Mouse (Mus musculus) liver, embryonic 15.5 days (tissue): ENCODE measurements around the gene Nat8. TPM values are rescaled to one million over a fixed set of nuclear protein-coding genes. Genes with fewer than 3 reads are reported as not detected.
"Not testable (repeated sequence)": the region's sequence is repeated elsewhere in the genome, so short reads cannot be mapped to it uniquely, and the experiment has no call there.

Source experiments
- ATAC-seq: fragments of 200-750 bp; cut with Nextera tagmentation; 2 replicates; pipeline ENCODE4 v1.8.0; 2017; ENCODE audit warnings: moderate number of reproducible peaks, mild to moderate bottlenecking, moderate library complexity; ENCODE audit not compliant: insufficient read depth
- H3K27ac ChIP-seq: fragments of 300-500 bp; sonication (generic); replicated peaks from 2 replicates; pipeline ENCODE4 v1.5.1; 2015; ENCODE audit warnings: mild to moderate bottlenecking, inconsistent platforms
- H3K27me3 ChIP-seq: fragments of 300-500 bp; sonication (generic); 2 replicates; pipeline ENCODE4 v1.6.1; 2015; ENCODE audit warnings: mild to moderate bottlenecking, inconsistent platforms
- H3K36me3 ChIP-seq: fragments of 300-500 bp; sonication (generic); replicated peaks from 2 replicates; pipeline ENCODE4 v1.6.1; 2015; ENCODE audit warnings: moderate library complexity, mild to moderate bottlenecking, inconsistent platforms
- H3K4me1 ChIP-seq: fragments of 300-500 bp; sonication (generic); replicated peaks from 2 replicates; pipeline ENCODE4 v1.6.1; 2015; ENCODE audit warnings: inconsistent platforms
- H3K4me2 ChIP-seq: fragments of 300-500 bp; sonication (generic); 2 replicates; pipeline ENCODE4 v1.6.1; 2015; ENCODE audit warnings: moderate library complexity, mild to moderate bottlenecking, inconsistent platforms
- H3K4me3 ChIP-seq: fragments of 300-500 bp; sonication (generic); replicated peaks from 2 replicates; pipeline ENCODE4 v1.5.1; 2015; ENCODE audit warnings: mild to moderate bottlenecking, inconsistent platforms
- H3K9ac ChIP-seq: fragments of 300-500 bp; sonication (generic); 2 replicates; pipeline ENCODE4 v1.6.1; 2015; ENCODE audit warnings: moderate library complexity, mild to moderate bottlenecking, inconsistent platforms
- H3K9me3 ChIP-seq: fragments of 300-500 bp; sonication (generic); replicated peaks from 2 replicates; pipeline ENCODE4 v1.6.1; 2016; ENCODE audit warnings: inconsistent platforms
- WGBS: fragments of 180-500 bp; shearing (Covaris S2); methylation state at CpG from one replicate; pipeline ENCODE4 v1.1.7; 2015; ENCODE audit warnings: mixed read lengths; ENCODE audit not compliant: insufficient replicate concordance; 5-methylcytosine and 5-hydroxymethylcytosine counted together
- polyA plus RNA-seq: library from polyadenylated mRNA; unstranded; fragments of >200 nt; fragmentation: Nextera tagmentation; extraction: Ambion mirVana; gene quantifications from 2 replicates; pipeline ENCODE4 v1.2.1, GENCODE M21; 2015

The Nat8 gene
- 0.08 TPM in 1 of 2 replicates, not detected in the other for polyA plus RNA-seq

GRCm38 (mm10) chr6:85831796-85832321 lies at the start of gene Nat8:
Nat8 (minus strand) TSS chr6:85832082.
- Histone ChIP-seq H3K4me3 (no peak within 1 kb of the TSS), H3K27ac (no peak within 1 kb of the TSS), H3K4me2 (no peak within 1 kb of the TSS), H3K9me3 (no peaks in the 10 kb centered on the region), H3K4me1 (no peaks in the 10 kb centered on the region), H3K9ac (no peak within 1 kb of the TSS), H3K27me3 (no peaks in the 10 kb centered on the region), H3K36me3 (no peaks in the 10 kb centered on the region)
- WGBS, result 45% methylated on average over 7 of the region's 7 CpGs
- no peak for ATAC-seq

- 67% methylated on average over 5 of the region's 5 CpGs for WGBS
- not testable (repeated sequence) for H3K27ac ChIP-seq, H3K9me3 ChIP-seq, H3K4me2 ChIP-seq, H3K27me3 ChIP-seq, H3K4me3 ChIP-seq, H3K9ac ChIP-seq, H3K36me3 ChIP-seq, ATAC-seq, H3K4me1 ChIP-seq
Measured at GRCm38 (mm10) chr6:85869006-85869405, 37.1 kb upstream of the Nat8 start, which contains the start of gene Nat8f2. Nat8f2 (minus strand) TSS chr6:85869158.

GRCm38 (mm10) chr6:85867726-85868690 lies 36.1 kb upstream of the Nat8 start:
- H3K4me3 ChIP-seq, result no peak overlapping the region
- H3K4me1 ChIP-seq, result no peaks in the 10 kb centered on the region
- H3K27me3 ChIP-seq, result no peaks in the 10 kb centered on the region
- no peak overlapping the region for H3K27ac ChIP-seq
- no peak overlapping the region for H3K4me2 ChIP-seq
- H3K9me3 ChIP-seq, result no peaks in the 10 kb centered on the region
- H3K36me3 ChIP-seq, result no peaks in the 10 kb centered on the region
- ATAC-seq, result no peak
- 43% methylated on average over 8 of the region's 8 CpGs for WGBS
- H3K9ac ChIP-seq, result no peak overlapping the region

- not testable (repeated sequence) for H3K36me3 ChIP-seq, H3K4me3 ChIP-seq, H3K4me1 ChIP-seq, H3K9me3 ChIP-seq, H3K27me3 ChIP-seq, ATAC-seq, H3K4me2 ChIP-seq, H3K9ac ChIP-seq, H3K27ac ChIP-seq
- 24% methylated on average over 1 of the region's 1 CpGs for WGBS
Measured at GRCm38 (mm10) chr6:85866995-85867394, 35.1 kb upstream of the Nat8 start.

GRCm38 (mm10) chr6:85866166-85866565 lies 34.3 kb upstream of the Nat8 start:
- ATAC-seq, H3K4me3 ChIP-seq, H3K4me2 ChIP-seq: not testable (repeated sequence)

GRCm38 (mm10) chr6:85864900-85865639 lies 33.2 kb upstream of the Nat8 start:
- H3K9ac ChIP-seq, H3K36me3 ChIP-seq, H3K27ac ChIP-seq, H3K4me2 ChIP-seq, H3K4me1 ChIP-seq, H3K4me3 ChIP-seq, H3K27me3 ChIP-seq, H3K9me3 ChIP-seq, ATAC-seq: not testable (repeated sequence)
- 45% methylated on average over 6 of the region's 7 CpGs for WGBS

More at GRCm38 (mm10) chr6:85866166-85866565, 34.3 kb upstream of the Nat8 start:
- WGBS, result 54% methylated on average over 3 of the region's 3 CpGs
- H3K9me3 ChIP-seq, H3K27ac ChIP-seq, H3K36me3 ChIP-seq, H3K9ac ChIP-seq, H3K4me1 ChIP-seq, H3K27me3 ChIP-seq: not testable (repeated sequence)

- Histone ChIP-seq H3K4me2 (no peak overlapping the region), H3K27me3 (no peaks in the 10 kb centered on the region), H3K27ac (no peak overlapping the region), H3K9ac (no peak overlapping the region), H3K36me3 (no peaks in the 10 kb centered on the region), H3K9me3 (no peaks in the 10 kb centered on the region), H3K4me1 (no peaks in the 10 kb centered on the region), H3K4me3 (no peak overlapping the region)
- no peak for ATAC-seq
- WGBS, result 55% methylated on average over 2 of the region's 2 CpGs
Measured at GRCm38 (mm10) chr6:85863840-85864239, 32.0 kb upstream of the Nat8 start.

- H3K27me3 ChIP-seq, result no peaks in the 10 kb centered on the region
- no peak overlapping the region for H3K4me2 ChIP-seq
- no peak overlapping the region for H3K9ac ChIP-seq
- 49% methylated on average over 2 of the region's 2 CpGs for WGBS
- ATAC-seq, result no peak
- no peak overlapping the region for H3K27ac ChIP-seq
- no peaks in the 10 kb centered on the region for H3K4me1 ChIP-seq
- H3K36me3 ChIP-seq, result no peaks in the 10 kb centered on the region
- H3K4me3 ChIP-seq, result no peak overlapping the region
- no peaks in the 10 kb centered on the region for H3K9me3 ChIP-seq
Measured at GRCm38 (mm10) chr6:85863136-85863535, 31.3 kb upstream of the Nat8 start.

- 52% methylated on average over 3 of the region's 3 CpGs for WGBS
- ATAC-seq, result no peak
- Histone ChIP-seq H3K27ac (no peak overlapping the region), H3K4me3 (no peak overlapping the region), H3K4me1 (no peaks in the 10 kb centered on the region), H3K9me3 (no peaks in the 10 kb centered on the region), H3K9ac (no peak overlapping the region), H3K4me2 (no peak overlapping the region), H3K36me3 (no peaks in the 10 kb centered on the region), H3K27me3 (no peaks in the 10 kb centered on the region)
Measured at GRCm38 (mm10) chr6:85862565-85862964, 30.7 kb upstream of the Nat8 start.

- WGBS, result 53% methylated on average over 3 of the region's 3 CpGs
- Histone ChIP-seq H3K4me1 (no peaks in the 10 kb centered on the region), H3K9ac (no peak overlapping the region), H3K9me3 (no peaks in the 10 kb centered on the region), H3K4me3 (no peak overlapping the region), H3K36me3 (no peaks in the 10 kb centered on the region), H3K27ac (no peak overlapping the region), H3K27me3 (no peaks in the 10 kb centered on the region), H3K4me2 (no peak overlapping the region)
- no peak for ATAC-seq
Measured at GRCm38 (mm10) chr6:85861247-85861646, 29.4 kb upstream of the Nat8 start.

GRCm38 (mm10) chr6:85856194-85856678 lies 24.4 kb upstream of the Nat8 start:
- H3K36me3 ChIP-seq, result no peaks in the 10 kb centered on the region
- no peak for ATAC-seq
- H3K27ac ChIP-seq, result no peak overlapping the region
- no peak overlapping the region for H3K9ac ChIP-seq
- H3K27me3 ChIP-seq, result no peaks in the 10 kb centered on the region
- H3K9me3 ChIP-seq, result no peaks in the 10 kb centered on the region
- H3K4me1 ChIP-seq, result 0 out of 2 replicates have a peak, but pooled peaks cover 2% of the 10 kb centered on the region
- 41% methylated on average over 1 of the region's 1 CpGs for WGBS
- no peak overlapping the region for H3K4me2 ChIP-seq
- H3K4me3 ChIP-seq, result no peak overlapping the region
